In the genomic region with DNA sequence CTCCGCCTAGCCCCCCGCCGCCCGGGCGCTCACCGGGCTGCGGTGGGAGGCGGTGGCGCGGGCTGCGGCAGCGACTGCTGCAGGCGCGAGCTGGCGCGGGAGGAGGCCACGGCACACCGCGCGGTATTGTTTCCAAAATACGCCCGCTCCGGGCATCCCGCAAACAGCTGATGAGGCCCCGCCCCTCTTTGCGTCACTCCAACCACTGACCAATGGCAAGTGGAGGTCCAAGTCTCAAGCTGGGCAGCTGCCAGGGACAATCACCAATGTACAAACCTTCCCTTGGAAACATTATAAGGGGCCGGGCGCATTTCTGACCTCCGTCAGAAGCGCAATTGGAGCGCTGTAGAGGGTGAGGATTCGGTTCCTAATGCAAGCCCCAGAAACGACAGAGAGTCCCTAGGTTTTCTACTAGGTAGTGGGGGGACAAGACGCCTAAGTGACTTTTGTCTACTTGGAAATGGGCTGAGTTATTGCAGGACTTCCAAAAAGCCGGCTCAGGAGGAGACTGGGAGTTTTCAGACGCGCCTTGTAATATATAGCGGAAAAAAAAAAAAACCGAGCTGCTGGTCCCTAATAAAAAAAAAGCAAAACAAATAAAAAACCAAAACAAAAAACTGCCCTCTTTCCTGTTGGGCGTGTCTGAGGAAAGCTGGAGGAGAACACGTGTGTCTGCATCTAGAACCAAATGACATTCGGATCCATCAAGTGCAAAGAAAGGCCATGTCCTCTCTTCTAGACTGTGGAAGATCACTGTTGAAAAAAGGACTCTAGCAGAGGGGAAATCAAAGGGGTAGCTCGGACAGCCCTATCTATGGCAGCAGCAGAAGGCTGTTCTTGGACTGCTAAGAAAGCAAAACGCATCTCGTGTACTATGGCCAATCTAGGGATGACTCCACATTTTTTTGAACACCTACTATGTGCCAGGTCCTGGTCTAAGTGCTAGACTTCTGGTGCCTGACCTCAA, we compare ENCODE assay signal across 9 mouse cellular contexts. TPM values are rescaled to one million over a fixed set of nuclear protein-coding genes. Genes with fewer than 3 reads are reported as not detected.
DNase-seq lines count a peak whose midpoint lies in the region; ATAC-seq and TF ChIP-seq lines count a peak whose summit lies in the region.
"Had no signal": no experiment of that assay in that cellular context is flagged by ENCODE, and none has a peak within 500 bp of the region (broad histone marks: within the 10 kb centered on the region; RNA-seq: fewer than 3 reads in every experiment).

Bmf (minus strand) TSS at position 181 of the 967 bp plus-strand sequence.

- H3K27me3 ChIP-seq in limb, embryonic 14.5 days (ENCODE audit: control insufficient read depth, insufficient read depth, low read length) = no peaks in the 10 kb centered on the region
- H3K27me3 ChIP-seq in midbrain, embryonic 16.5 days (ENCODE audit: control insufficient read depth, insufficient read depth, low read depth, low read length) = peaks cover 8% of the 10 kb centered on the region
- no peaks in the 10 kb centered on the region for H3K27me3 ChIP-seq in spleen, adult 2 months (ENCODE audit: control insufficient read depth, insufficient read depth, low read length)

- peak within 1 kb of the TSS; percentile 87 for H3K4me3 ChIP-seq in limb, embryonic 14.5 days (replicated peaks; ENCODE audit: low read length)
- H3K4me3 ChIP-seq in midbrain, embryonic 16.5 days (ENCODE audit: low read depth, low read length) = peak within 1 kb of the TSS; percentile 73
- peak within 1 kb of the TSS; percentile 63 for H3K4me3 ChIP-seq in spleen, adult 2 months (ENCODE audit: extremely low read depth, insufficient read depth, insufficient read length)

- ATAC-seq in erythroblast, adult 5-6 weeks (replicated peaks; ENCODE audit: low FRiP score, poor library complexity, severe bottlenecking) = peak; percentile 68
- peak; percentile 92 for ATAC-seq in limb, embryonic 14.5 days (ENCODE audit: low FRiP score, low read depth)
- peak; percentile 93 for ATAC-seq in midbrain, embryonic 16.5 days

- no peak for TF ChIP-seq POLR2A in limb, embryonic 14.5 days (IDR thresholded peaks at IDR 0.05; ENCODE audit: borderline replicate concordance, extremely low read depth, insufficient read depth, insufficient read length)
- peak; percentile 16; the same call in 1 of the 2 replicates for TF ChIP-seq POLR2A in spleen, adult 2 months (IDR thresholded peaks at IDR 0.05; ENCODE audit: low read depth, low read length)

- under 1% methylated on average over 45 of the region's 45 CpGs for WGBS in limb, embryonic 14.5 days
- WGBS in midbrain, embryonic 16.5 days = under 1% methylated on average over 45 of the region's 45 CpGs
- WGBS in spleen, adult 2 months = 2% methylated on average over 45 of the region's 45 CpGs

- peak within 1 kb of the TSS; percentile 73 for H3K9ac ChIP-seq in limb, embryonic 14.5 days (ENCODE audit: low read depth, low read length, severe bottlenecking)
- H3K9ac ChIP-seq in midbrain, embryonic 16.5 days (ENCODE audit: low read depth, low read length) = peak within 1 kb of the TSS; percentile 78

- H3K9me3 ChIP-seq in limb, embryonic 14.5 days (ENCODE audit: control insufficient read depth, low read length) = no peaks in the 10 kb centered on the region
- H3K9me3 ChIP-seq in midbrain, embryonic 16.5 days (replicated peaks; ENCODE audit: control insufficient read depth, low read length, poor library complexity, severe bottlenecking) = no peaks in the 10 kb centered on the region
- H3K9me3 ChIP-seq: G1E had no signal

- DNase-seq in 416B (ENCODE audit: low read depth) = peak; percentile 99
- peak; percentile 99 for DNase-seq in brain, adult 2 months (ENCODE audit: low read depth, low spot score)
- peak; percentile 99 to 100 for DNase-seq in heart, adult 9 months (ENCODE audit: low spot score in 2 of 2)
- peak; percentile 99 for DNase-seq in kidney, adult 9 months
- DNase-seq in limb, embryonic 14.5 days (ENCODE audit: low spot score) = peak; percentile 100
- peak; percentile 86 to 91 for DNase-seq in spleen, adult 2 months (ENCODE audit: low read depth in 1 of 2, low spot score in 2 of 2)

- H3K4me2 ChIP-seq in limb, embryonic 14.5 days (replicated peaks; ENCODE audit: low read depth, low read length, severe bottlenecking) = peak within 1 kb of the TSS; percentile 92
- H3K4me2 ChIP-seq in midbrain, embryonic 16.5 days (ENCODE audit: low read length) = peak within 1 kb of the TSS; percentile 91

- H3K4me1 ChIP-seq in limb, embryonic 14.5 days (ENCODE audit: control insufficient read depth, insufficient read depth, low read length) = peaks cover 40% of the 10 kb centered on the region
- peaks cover 26% of the 10 kb centered on the region for H3K4me1 ChIP-seq in midbrain, embryonic 16.5 days (ENCODE audit: control insufficient read depth, insufficient read depth, low read length)
- peaks cover 31% of the 10 kb centered on the region; the same call in 1 of the 2 replicates for H3K4me1 ChIP-seq in spleen, adult 2 months (ENCODE audit: control insufficient read depth, insufficient read depth, insufficient read length)

- TF ChIP-seq CTCF in spleen, adult 2 months (IDR thresholded peaks at IDR 0.05; ENCODE audit: extremely low read depth, insufficient read depth, insufficient read length, insufficient replicate concordance) = no peak

- H3K27ac ChIP-seq in limb, embryonic 14.5 days (replicated peaks; ENCODE audit: low read depth, low read length) = peak within 1 kb of the TSS; percentile 72
- peak within 1 kb of the TSS; percentile 18; the same call in 1 of the 2 replicates for H3K27ac ChIP-seq in midbrain, embryonic 16.5 days (ENCODE audit: low read length)
- H3K27ac ChIP-seq in spleen, adult 2 months (ENCODE audit: insufficient read depth, low read length) = peak within 1 kb of the TSS; percentile 51

- H3K36me3 ChIP-seq in limb, embryonic 14.5 days (ENCODE audit: control insufficient read depth, insufficient read depth, low read length) = no peaks in the 10 kb centered on the region
- no peaks in the 10 kb centered on the region for H3K36me3 ChIP-seq in midbrain, embryonic 16.5 days (ENCODE audit: control insufficient read depth, insufficient read depth, low read length)
- no peaks in the 10 kb centered on the region for H3K36me3 ChIP-seq in spleen, adult 2 months (ENCODE audit: control insufficient read depth, insufficient read depth, low read length)
- H3K36me3 ChIP-seq: G1E had no signal

RNA-seq across cellular contexts. Expression of gene Bmf, which starts in this region (rescaled TPM):
- 2.1 and 12.7 TPM in 2 replicates for total RNA-seq in erythroblast, adult 5-6 weeks (2015; ENCODE audit: low replicate concordance)
- 1.4 and 3.2 TPM in 2 replicates for total RNA-seq in erythroblast, adult 5-6 weeks (2017; ENCODE audit: low replicate concordance)
- 28.4 and 29.2 TPM in 2 replicates for polyA plus RNA-seq in limb, embryonic 14.5 days (2012; rRNA removed)
- 5.1 and 6.2 TPM in 2 replicates for polyA plus RNA-seq in limb, embryonic 14.5 days (2014; fragmentation: Nextera tagmentation; extraction: Ambion mirVana)
- 1.2 and 2.0 TPM in 2 replicates for polyA plus RNA-seq in midbrain, embryonic 16.5 days (2015; fragmentation: Nextera tagmentation; extraction: Ambion mirVana)
- 24.8 and 32.4 TPM in 2 replicates for polyA plus RNA-seq in spleen, adult 2 months (2012; rRNA removed)
- polyA plus RNA-seq: G1E had no signal

Comparison
In these comparisons a context has a peak if more than half of its experiments do, and no peak if none do; other contexts are left out.
1. Peak in every context shown above with its lines: DNase-seq, ATAC-seq, H3K4me3 ChIP-seq and H3K27ac ChIP-seq.
2. H3K27ac ChIP-seq: peak in every context shown above with its lines; median percentile 72 in limb, embryonic 14.5 days; 51 in spleen, adult 2 months; 18 in midbrain, embryonic 16.5 days.